Mouse (Mus musculus) liver, postnatal 0 days (tissue): Measurements from ENCODE around the gene Rps4x. TPM values are rescaled to one million over a fixed set of nuclear protein-coding genes. Genes with fewer than 3 reads are reported as not detected.

Experiments used
- ATAC-seq: fragments of 200-750 bp; cut with Nextera tagmentation; 2 replicates; pipeline ENCODE4 v1.8.0; 2017; ENCODE audit warnings: mild to moderate bottlenecking, moderate library complexity
- DNase-seq: peaks from one replicate; pipeline ENCODE4 v3.0.0-alpha.2; 2016
- H3K27ac ChIP-seq: fragments of 300-500 bp; sonication (generic); 2 replicates; pipeline ENCODE4 v1.5.1; 2014; ENCODE audit warnings: antibody characterized with exemption, moderate library complexity, mild to moderate bottlenecking, low read depth
- H3K27me3 ChIP-seq: fragments of 300-500 bp; sonication (generic); 2 replicates; pipeline ENCODE4 v1.6.1; 2014; ENCODE audit warnings: low read length, control low read depth, mixed read lengths; ENCODE audit not compliant: insufficient read depth
- H3K36me3 ChIP-seq: fragments of 300-500 bp; sonication (generic); replicated peaks from 2 replicates; pipeline ENCODE4 v1.6.1; 2014; ENCODE audit warnings: mild to moderate bottlenecking, control low read depth, low read length, moderate library complexity, mixed read lengths; ENCODE audit not compliant: insufficient read depth
- H3K4me1 ChIP-seq: fragments of 300-500 bp; sonication (generic); 2 replicates; pipeline ENCODE4 v1.6.1; 2014; ENCODE audit warnings: antibody characterized with exemption, mild to moderate bottlenecking, control low read depth; ENCODE audit not compliant: insufficient read depth
- H3K4me2 ChIP-seq: fragments of 300-500 bp; sonication (generic); 2 replicates; pipeline ENCODE4 v1.6.1; 2014; ENCODE audit warnings: low read depth, mild to moderate bottlenecking, low read length, moderate library complexity, mixed read lengths
- H3K4me3 ChIP-seq: fragments of 300-500 bp; sonication (generic); 2 replicates; pipeline ENCODE4 v1.5.1; 2014; ENCODE audit warnings: low read depth, low read length
- H3K9ac ChIP-seq: fragments of 300-500 bp; sonication (generic); replicated peaks from 2 replicates; pipeline ENCODE4 v1.6.1; 2014; ENCODE audit warnings: mild to moderate bottlenecking, moderate library complexity
- H3K9me3 ChIP-seq: fragments of 300-500 bp; sonication (generic); 2 replicates; pipeline ENCODE4 v1.6.1; 2016; ENCODE audit warnings: mild to moderate bottlenecking, control low read depth, low read length, mixed read lengths
- CTCF ChIP-seq: sonication (generic); IDR thresholded peaks from 2 replicates; pipeline ENCODE4 v1.5.1; 2016; ENCODE audit warnings: antibody characterized with exemption, low read depth
- EP300 ChIP-seq: IDR thresholded peaks from 2 replicates; pipeline ENCODE4 v1.6.1; 2016; ENCODE audit warnings: antibody characterized with exemption, low read depth, mild to moderate bottlenecking
- WGBS: fragments of 180-500 bp; shearing (Covaris S2); extraction: QIAGEN DNeasy Blood & Tissue Kit; methylation state at CpG from one replicate; pipeline ENCODE4 v1.1.7; 2014; ENCODE audit not compliant: insufficient replicate concordance; 5-methylcytosine and 5-hydroxymethylcytosine counted together
- polyA plus RNA-seq: library from polyadenylated mRNA; unstranded; fragments of >200 nt; fragmentation: Nextera tagmentation; extraction: Ambion mirVana; gene quantifications from 2 replicates; pipeline ENCODE4 v1.2.1, GENCODE M21; 2015

Gene Rps4x
- polyA plus RNA-seq, 1 experiment from 2014 or later, result 415 TPM

- no peak overlapping the region for H3K4me3 ChIP-seq
- peaks cover 23% of the 10 kb centered on the region for H3K36me3 ChIP-seq
- H3K4me1 ChIP-seq, result no peaks in the 10 kb centered on the region
- H3K9ac ChIP-seq, result no peak overlapping the region
- ATAC-seq (no peak), DNase-seq (no peak)
- TF ChIP-seq EP300 (no peak), CTCF (no peak)
- H3K9me3 ChIP-seq, result no peaks in the 10 kb centered on the region
- H3K27me3 ChIP-seq, result no peaks in the 10 kb centered on the region
- H3K4me2 ChIP-seq, result no peak overlapping the region
- H3K27ac ChIP-seq, result no peak overlapping the region
Observed at GRCm38 (mm10) chrX:102182575-102182974, 6.6 kb downstream of the Rps4x start.

DNA sequence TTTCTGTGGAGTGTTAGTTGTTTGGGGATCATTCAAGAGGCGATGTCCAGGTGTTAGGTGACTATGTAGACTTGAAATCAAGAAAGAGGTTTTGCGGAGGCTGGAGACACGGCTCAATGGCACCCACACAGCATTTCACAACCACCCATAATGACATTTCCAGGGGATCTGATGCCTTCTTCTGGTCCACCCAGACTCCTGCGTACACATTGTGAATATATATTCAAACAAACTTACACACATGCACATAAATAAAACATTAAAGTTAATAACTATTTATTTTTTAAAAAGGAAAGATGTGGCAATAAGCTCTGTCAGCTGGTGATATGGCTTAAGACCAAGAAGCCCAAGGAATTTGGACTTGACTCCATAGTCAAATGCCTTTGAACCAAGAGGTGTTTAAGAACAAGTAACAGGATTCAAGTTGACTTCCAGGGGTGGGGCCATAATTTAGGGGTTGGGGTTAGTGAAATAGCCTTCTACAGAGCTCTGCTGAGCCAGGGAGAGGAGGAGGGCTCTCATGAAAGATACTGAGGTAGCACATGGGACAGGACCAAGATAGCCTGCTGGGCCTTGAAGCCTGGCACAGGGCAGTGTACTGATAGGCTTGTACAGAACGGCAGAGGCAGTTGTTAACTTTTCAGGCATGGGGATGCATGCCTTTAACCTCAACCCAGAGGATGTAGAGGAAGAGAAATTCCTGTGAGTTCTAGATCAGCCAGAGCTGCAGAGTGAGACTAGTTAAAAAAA, 13.5 kb downstream of the Rps4x start:
- Histone ChIP-seq H3K36me3 (no peaks in the 10 kb centered on the region), H3K4me1 (no peaks in the 10 kb centered on the region), H3K9me3 (no peaks in the 10 kb centered on the region), H3K27me3 (no peaks in the 10 kb centered on the region), H3K4me2 (no peak overlapping the region), H3K27ac (no peak overlapping the region), H3K4me3 (no peak overlapping the region), H3K9ac (no peak overlapping the region)
- WGBS, result 83% methylated on average over 5 of the region's 5 CpGs
- ATAC-seq (no peak), DNase-seq (no peak)
- TF ChIP-seq EP300 (no peak), CTCF (no peak)

DNA sequence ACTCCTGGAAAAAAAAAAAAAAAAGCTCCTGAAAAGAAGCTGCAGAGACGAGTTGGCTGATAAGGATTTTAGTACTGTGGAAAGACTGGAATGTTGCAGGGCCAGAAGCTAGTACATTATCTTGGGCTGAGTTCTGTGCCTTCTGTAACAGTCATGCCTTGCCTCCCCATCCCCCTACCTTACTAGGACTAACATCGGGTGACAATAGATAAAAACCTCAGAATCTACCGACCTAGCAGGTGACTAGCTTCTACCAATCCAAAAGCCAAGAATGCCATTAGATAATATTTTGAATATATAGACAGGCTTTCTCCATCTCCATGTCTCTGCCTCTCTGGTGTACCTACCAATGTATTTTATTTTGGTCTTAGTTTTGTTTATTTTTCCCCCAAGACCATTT, 18.3 kb downstream of the Rps4x start:
- no peaks in the 10 kb centered on the region for H3K9me3 ChIP-seq
- no peaks in the 10 kb centered on the region for H3K27me3 ChIP-seq
- WGBS, result 41% methylated on average over 3 of the region's 3 CpGs
- no peak overlapping the region for H3K4me3 ChIP-seq
- no peaks in the 10 kb centered on the region for H3K4me1 ChIP-seq
- no peak for DNase-seq
- TF ChIP-seq EP300 (peak; percentile 25; the same call in 1 of the 2 replicates), CTCF (no peak)
- no peaks in the 10 kb centered on the region for H3K36me3 ChIP-seq
- H3K27ac ChIP-seq, result no peak overlapping the region
- H3K9ac ChIP-seq, result no peak overlapping the region
- no peak overlapping the region for H3K4me2 ChIP-seq
- peak; percentile 67; the same call in 1 of the 2 replicates for ATAC-seq

DNA sequence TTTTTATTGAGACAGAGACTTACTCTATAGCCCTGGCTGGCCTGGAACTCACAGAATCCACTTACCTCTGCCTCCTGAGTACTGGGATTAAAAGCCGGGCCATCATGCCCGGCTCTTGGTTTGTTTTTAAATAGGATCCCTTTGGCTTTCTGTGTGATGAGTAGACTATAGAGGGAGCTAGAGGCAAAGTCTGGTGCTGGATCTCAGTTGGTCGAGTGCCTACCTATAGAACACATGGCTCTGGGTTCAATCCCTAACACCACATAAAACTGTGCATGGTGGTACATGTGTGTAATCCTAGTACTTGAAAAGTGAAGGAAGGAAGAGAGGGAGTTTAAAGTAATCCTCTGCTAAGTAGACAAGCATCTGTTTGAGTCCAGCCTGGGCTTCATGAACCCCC, 19.1 kb downstream of the Rps4x start:
- Histone ChIP-seq H3K4me3 (no peak overlapping the region), H3K36me3 (no peaks in the 10 kb centered on the region), H3K4me2 (no peak overlapping the region), H3K27ac (no peak overlapping the region), H3K4me1 (no peaks in the 10 kb centered on the region), H3K27me3 (no peaks in the 10 kb centered on the region), H3K9ac (no peak overlapping the region), H3K9me3 (no peaks in the 10 kb centered on the region)
- no peak for ATAC-seq
- WGBS, result 45% methylated on average over 3 of the region's 3 CpGs
- DNase-seq, result no peak
- TF ChIP-seq EP300 (no peak), CTCF (peak; percentile 17; the same call in 1 of the 2 replicates)

DNA sequence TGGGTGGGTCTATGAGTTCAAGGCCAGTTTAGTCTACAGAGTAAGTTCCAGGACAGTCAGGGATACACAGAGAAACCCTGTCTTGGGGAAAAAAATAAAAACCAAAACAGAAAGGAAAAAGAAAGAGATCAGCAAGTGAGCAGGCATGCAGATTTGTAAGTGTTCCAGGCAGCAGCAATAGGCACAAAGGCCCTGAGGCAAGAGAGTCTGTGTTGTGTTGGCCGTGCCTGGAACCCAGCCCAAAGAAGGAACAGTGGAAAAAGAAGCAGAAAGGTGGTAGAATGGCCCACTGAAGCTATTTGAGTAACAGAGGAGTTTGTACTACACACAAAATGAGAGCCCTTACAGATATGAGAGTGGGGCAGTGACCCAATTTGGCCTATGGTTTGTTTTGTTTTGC, 19.5 kb downstream of the Rps4x start:
- H3K9me3 ChIP-seq, result no peaks in the 10 kb centered on the region
- ATAC-seq (no peak), DNase-seq (no peak)
- no peak overlapping the region for H3K9ac ChIP-seq
- no peak overlapping the region for H3K27ac ChIP-seq
- H3K4me1 ChIP-seq, result no peaks in the 10 kb centered on the region
- H3K4me3 ChIP-seq, result no peak overlapping the region
- H3K27me3 ChIP-seq, result no peaks in the 10 kb centered on the region
- no peak overlapping the region for H3K4me2 ChIP-seq
- WGBS, result 65% methylated on average over 1 of the region's 1 CpGs
- H3K36me3 ChIP-seq, result no peaks in the 10 kb centered on the region
- TF ChIP-seq CTCF (no peak), EP300 (no peak)

DNA sequence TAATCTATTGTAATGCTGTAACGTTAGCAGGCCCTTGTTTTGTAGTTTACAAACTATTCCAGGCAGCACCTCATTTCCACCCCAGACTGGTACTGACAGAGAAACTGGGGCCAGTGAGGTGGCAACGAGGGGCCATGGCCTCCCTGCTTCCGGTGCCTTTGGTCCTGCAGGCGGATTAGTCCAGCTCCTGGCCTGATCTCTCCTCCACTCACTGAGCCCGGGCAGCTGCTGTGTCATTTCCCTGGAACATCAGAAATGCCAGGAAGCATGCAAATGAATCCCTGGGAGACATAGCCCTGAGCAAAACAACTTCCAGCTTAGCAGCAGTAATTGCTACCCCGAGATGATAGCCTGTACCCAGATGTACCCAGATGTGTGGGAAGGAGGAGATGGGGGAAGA, 22.2 kb downstream of the Rps4x start:
- Histone ChIP-seq H3K9ac (no peak overlapping the region), H3K4me3 (no peak overlapping the region), H3K9me3 (no peaks in the 10 kb centered on the region), H3K27me3 (0 out of 2 replicates have a peak, but pooled peaks cover 6% of the 10 kb centered on the region), H3K4me2 (no peak overlapping the region), H3K36me3 (no peaks in the 10 kb centered on the region), H3K27ac (no peak overlapping the region), H3K4me1 (no peaks in the 10 kb centered on the region)
- DNase-seq, result no peak
- 48% methylated on average over 6 of the region's 6 CpGs for WGBS
- no peak for ATAC-seq
- no peak for TF ChIP-seq CTCF
- no peak for TF ChIP-seq EP300

DNA sequence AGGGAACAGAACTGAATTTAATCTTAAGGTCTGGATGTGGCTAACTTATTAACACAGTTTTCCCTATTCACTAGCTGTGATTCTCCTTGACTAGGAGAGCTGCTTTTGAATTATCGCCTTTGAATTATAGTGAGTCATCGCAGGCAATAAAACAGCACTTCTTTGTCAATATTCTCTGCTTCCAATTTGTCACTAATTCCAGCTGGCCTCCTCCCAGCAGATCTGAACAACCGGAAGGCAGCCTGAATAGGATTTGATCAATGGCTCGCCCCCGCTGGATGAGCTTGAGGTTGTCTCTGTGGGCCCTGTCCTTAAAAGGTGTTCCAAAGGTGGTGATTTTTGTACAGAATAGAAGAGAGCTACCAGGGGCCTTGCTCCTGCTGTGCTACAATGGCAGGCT, 22.7 kb downstream of the Rps4x start:
- Histone ChIP-seq H3K4me2 (no peak overlapping the region), H3K9me3 (no peaks in the 10 kb centered on the region), H3K36me3 (no peaks in the 10 kb centered on the region), H3K4me3 (no peak overlapping the region), H3K9ac (no peak overlapping the region), H3K27me3 (0 out of 2 replicates have a peak, but pooled peaks cover 6% of the 10 kb centered on the region), H3K27ac (no peak overlapping the region), H3K4me1 (no peaks in the 10 kb centered on the region)
- TF ChIP-seq CTCF (no peak), EP300 (no peak)
- ATAC-seq (no peak), DNase-seq (no peak)
- 74% methylated on average over 5 of the region's 5 CpGs for WGBS
